Mouse (Mus musculus): ENCODE measurements around the gene Gadd45g. TPM values are rescaled to one million over a fixed set of nuclear protein-coding genes. Genes with fewer than 3 reads are reported as not detected.

Gene Gadd45g
- polyA plus RNA-seq, 1 experiment from 2014 or later, result 41.4 TPM

DNA sequence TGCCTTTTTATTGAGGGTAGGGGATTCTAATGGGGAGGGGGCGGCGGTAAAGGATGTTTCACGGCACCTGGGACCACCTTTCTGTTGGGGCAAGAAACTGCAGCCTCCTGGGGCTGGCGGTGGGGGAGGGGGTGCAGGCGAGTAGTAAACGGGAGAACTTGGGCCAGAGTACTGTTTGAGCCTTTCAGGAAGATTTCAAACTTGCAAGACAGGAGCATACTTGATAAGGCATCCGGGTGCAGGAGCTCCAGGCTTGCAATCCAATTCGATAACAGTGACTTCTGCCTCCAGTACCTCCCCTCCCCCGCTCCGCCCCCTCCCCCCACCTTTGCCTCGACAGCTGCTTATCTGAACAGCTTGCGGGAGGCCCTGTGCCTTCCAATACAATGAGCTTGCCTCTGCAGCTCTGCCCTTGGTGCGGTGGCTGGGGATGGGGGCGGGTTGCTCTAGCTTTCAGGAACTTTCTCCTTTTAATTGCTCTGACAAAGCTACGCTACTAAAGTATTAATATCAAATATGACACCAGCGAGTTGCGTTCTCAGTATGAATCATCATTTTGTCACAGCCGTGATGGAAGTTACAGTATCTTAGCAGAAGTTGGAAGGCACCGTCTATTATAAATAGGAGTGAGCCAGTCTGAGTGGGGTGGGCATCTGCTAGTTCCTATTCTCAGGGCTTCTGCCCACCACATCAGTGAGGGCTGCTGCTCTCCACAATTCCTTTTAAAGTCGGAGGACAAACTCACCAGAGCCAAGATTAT is 2.2 kb downstream of the Gadd45g start:
- under 1% methylated on average over 18 of the region's 20 CpGs for WGBS
- Histone ChIP-seq H3K4me2 (ENCODE audit: low read length) (peak overlapping the region; percentile 90), H3K27me3 (ENCODE audit: control insufficient read depth, insufficient read depth, low read length) (no peaks in the 10 kb centered on the region), H3K4me3 (ENCODE audit: control insufficient read depth in 1 of 2, insufficient read depth in 1 of 2, low read depth in 1 of 2, low read length in 2 of 2) (peak overlapping the region; percentile 77 to 90), H3K9ac (ENCODE audit: low read length) (peak overlapping the region; percentile 96), H3K9me3 (ENCODE audit: control insufficient read depth, low read length) (no peaks in the 10 kb centered on the region), H3K4me1 (ENCODE audit: control insufficient read depth in 2 of 2, insufficient read depth in 2 of 2, low read length in 2 of 2) (peaks cover 30 to 36% of the 10 kb centered on the region in 2 experiments), H3K27ac (replicated peaks in 1 of 2; ENCODE audit: control insufficient read depth in 1 of 2, insufficient read depth in 1 of 2, low read depth in 2 of 2, low read length in 2 of 2) (peak overlapping the region; percentile 90 to 97), H3K36me3 (ENCODE audit: control insufficient read depth, insufficient read depth, low read length) (no peaks in the 10 kb centered on the region; the same call in 1 of the 2 replicates)
- peak; percentile 5; the same call in 1 of the 2 replicates for ATAC-seq (ENCODE audit: insufficient number of reproducible peaks, insufficient read depth, low FRiP score, low read depth)

DNA sequence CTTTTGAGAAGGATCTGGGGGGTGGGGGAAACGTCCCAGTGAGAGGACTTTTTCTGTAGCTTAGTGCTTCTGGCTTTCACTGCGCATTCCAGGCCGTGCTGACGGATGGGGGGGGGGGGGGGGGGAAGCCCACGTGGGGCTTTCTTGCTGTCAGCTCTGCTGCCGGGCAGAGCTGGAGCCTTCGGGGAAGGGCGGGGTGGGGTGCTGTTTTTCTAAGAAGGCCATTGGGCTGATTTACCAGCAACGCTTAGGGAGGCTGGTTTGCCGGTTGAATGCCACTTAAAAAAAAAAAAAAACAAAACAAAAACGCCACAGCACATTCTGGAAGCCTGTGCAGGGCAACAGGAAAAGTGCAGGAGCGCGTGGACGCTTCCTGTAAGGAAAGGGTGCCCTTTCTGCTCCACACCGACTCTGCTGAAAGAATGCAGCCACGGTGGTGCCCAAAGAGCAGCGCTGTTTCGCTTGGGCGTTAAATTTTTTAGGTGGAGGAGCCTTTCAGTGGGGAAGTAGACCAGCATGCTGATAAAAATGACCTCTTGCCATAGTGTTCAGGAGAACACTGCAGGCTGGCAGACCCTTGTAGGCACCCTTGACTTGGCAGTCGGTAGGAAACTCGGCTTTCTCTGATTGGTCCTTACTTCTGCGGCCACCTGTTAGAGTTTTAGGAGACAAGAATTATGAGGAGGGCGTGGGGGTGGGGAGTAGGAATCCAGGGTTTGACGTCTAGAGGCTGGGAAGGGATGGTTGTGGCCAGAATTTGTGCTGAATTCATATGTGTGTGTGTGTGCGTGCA is 3.0 kb downstream of the Gadd45g start:
- WGBS, result 5% methylated on average over 25 of the region's 25 CpGs
- Histone ChIP-seq H3K36me3 (ENCODE audit: control insufficient read depth, insufficient read depth, low read length) (no peaks in the 10 kb centered on the region; the same call in 1 of the 2 replicates), H3K9ac (ENCODE audit: low read length) (peak overlapping the region; percentile 96), H3K9me3 (ENCODE audit: control insufficient read depth, low read length) (no peaks in the 10 kb centered on the region), H3K4me1 (ENCODE audit: control insufficient read depth in 2 of 2, insufficient read depth in 2 of 2, low read length in 2 of 2) (peaks cover 34 to 38% of the 10 kb centered on the region in 2 experiments), H3K4me2 (ENCODE audit: low read length) (peak overlapping the region; percentile 90), H3K27ac (replicated peaks in 1 of 2; ENCODE audit: control insufficient read depth in 1 of 2, insufficient read depth in 1 of 2, low read depth in 2 of 2, low read length in 2 of 2) (peak overlapping the region; percentile 88 to 97), H3K4me3 (ENCODE audit: control insufficient read depth in 1 of 2, insufficient read depth in 1 of 2, low read depth in 1 of 2, low read length in 2 of 2) (peak overlapping the region; percentile 77 to 90), H3K27me3 (ENCODE audit: control insufficient read depth, insufficient read depth, low read length) (no peaks in the 10 kb centered on the region)
- peak; percentile 33; the same call in 1 of the 2 replicates for ATAC-seq (ENCODE audit: insufficient number of reproducible peaks, insufficient read depth, low FRiP score, low read depth)

DNA sequence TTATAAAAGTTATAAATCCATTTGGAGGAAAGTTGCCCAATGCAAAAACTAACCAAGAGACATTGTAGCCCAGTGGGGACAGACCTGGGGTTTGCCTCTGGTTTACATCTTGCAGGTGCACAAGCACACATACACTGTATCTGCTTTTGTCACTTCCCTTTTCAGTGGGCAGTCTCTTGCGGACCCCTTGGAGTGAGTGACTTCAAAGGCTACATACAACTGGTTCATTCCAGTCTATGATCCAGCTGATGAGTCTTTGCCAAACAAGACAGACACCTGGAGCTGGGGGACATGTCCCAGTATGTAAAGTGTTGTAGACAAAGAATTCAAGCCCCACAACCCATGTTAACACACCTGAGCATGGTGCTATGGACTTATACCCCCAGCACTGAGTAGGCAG is 4.1 kb downstream of the Gadd45g start:
- H3K27ac ChIP-seq (replicated peaks in 1 of 2; ENCODE audit: control insufficient read depth in 1 of 2, insufficient read depth in 1 of 2, low read depth in 2 of 2, low read length in 2 of 2), result no peak overlapping the region
- H3K9ac ChIP-seq (ENCODE audit: low read length), result no peak overlapping the region
- H3K4me2 ChIP-seq (ENCODE audit: low read length), result no peak overlapping the region
- no peak overlapping the region for H3K4me3 ChIP-seq (ENCODE audit: control insufficient read depth in 1 of 2, insufficient read depth in 1 of 2, low read depth in 1 of 2, low read length in 2 of 2)
- 80% methylated on average over 1 of the region's 1 CpGs for WGBS
- H3K36me3 ChIP-seq (ENCODE audit: control insufficient read depth, insufficient read depth, low read length), result no peaks in the 10 kb centered on the region; the same call in 1 of the 2 replicates
- peaks cover 29 to 31% of the 10 kb centered on the region in 2 experiments for H3K4me1 ChIP-seq (ENCODE audit: control insufficient read depth in 2 of 2, insufficient read depth in 2 of 2, low read length in 2 of 2)
- H3K9me3 ChIP-seq (ENCODE audit: control insufficient read depth, low read length), result no peaks in the 10 kb centered on the region
- no peaks in the 10 kb centered on the region for H3K27me3 ChIP-seq (ENCODE audit: control insufficient read depth, insufficient read depth, low read length)
- ATAC-seq (ENCODE audit: insufficient number of reproducible peaks, insufficient read depth, low FRiP score, low read depth), result no peak

DNA sequence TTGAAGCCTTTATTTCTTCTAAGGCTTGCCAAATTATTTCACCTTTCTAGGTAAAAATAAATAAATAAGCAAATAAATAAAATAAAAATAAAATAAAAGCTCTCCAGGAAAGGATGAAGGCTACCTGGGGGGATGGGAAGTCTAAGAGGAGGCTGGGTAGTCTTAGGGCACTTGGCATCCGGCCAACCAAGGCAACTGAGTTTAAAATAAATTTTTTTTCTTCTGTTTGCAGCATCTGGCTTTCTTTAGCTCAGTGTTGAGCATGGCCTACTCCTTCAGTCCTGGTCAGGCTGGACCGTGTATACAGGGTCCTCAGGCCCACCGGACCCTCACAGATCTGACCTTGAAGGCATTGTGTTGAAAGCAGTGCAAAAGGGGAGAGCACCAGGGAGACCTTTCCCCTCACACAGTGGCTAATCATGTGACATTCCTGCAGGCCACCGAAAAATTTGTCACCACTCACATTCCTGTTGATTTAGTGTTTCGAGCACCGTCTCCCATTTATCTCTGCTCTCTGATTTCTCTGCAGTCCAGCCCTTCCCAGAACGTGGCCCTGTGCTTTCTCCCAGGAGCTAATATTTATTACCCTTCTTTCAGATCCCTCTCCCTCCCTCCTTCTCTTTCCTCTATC is 6.2 kb downstream of the Gadd45g start:
- Histone ChIP-seq H3K27ac (replicated peaks in 1 of 2; ENCODE audit: control insufficient read depth in 1 of 2, insufficient read depth in 1 of 2, low read depth in 2 of 2, low read length in 2 of 2) (peak overlapping the region; percentile 29 to 36; a peak in 3 of 4 replicates), H3K4me3 (ENCODE audit: control insufficient read depth in 1 of 2, insufficient read depth in 1 of 2, low read depth in 1 of 2, low read length in 2 of 2) (no peak overlapping the region), H3K9me3 (ENCODE audit: control insufficient read depth, low read length) (no peaks in the 10 kb centered on the region), H3K9ac (ENCODE audit: low read length) (no peak overlapping the region; the same call in 1 of the 2 replicates), H3K4me1 (ENCODE audit: control insufficient read depth in 2 of 2, insufficient read depth in 2 of 2, low read length in 2 of 2) (peaks cover 29 to 36% of the 10 kb centered on the region in 2 experiments), H3K27me3 (ENCODE audit: control insufficient read depth, insufficient read depth, low read length) (no peaks in the 10 kb centered on the region), H3K4me2 (ENCODE audit: low read length) (peak overlapping the region; percentile 4; the same call in 1 of the 2 replicates), H3K36me3 (ENCODE audit: control insufficient read depth, insufficient read depth, low read length) (no peaks in the 10 kb centered on the region; the same call in 1 of the 2 replicates)
- WGBS, result 10% methylated on average over 7 of the region's 7 CpGs
- no peak for ATAC-seq (ENCODE audit: insufficient number of reproducible peaks, insufficient read depth, low FRiP score, low read depth)

DNA sequence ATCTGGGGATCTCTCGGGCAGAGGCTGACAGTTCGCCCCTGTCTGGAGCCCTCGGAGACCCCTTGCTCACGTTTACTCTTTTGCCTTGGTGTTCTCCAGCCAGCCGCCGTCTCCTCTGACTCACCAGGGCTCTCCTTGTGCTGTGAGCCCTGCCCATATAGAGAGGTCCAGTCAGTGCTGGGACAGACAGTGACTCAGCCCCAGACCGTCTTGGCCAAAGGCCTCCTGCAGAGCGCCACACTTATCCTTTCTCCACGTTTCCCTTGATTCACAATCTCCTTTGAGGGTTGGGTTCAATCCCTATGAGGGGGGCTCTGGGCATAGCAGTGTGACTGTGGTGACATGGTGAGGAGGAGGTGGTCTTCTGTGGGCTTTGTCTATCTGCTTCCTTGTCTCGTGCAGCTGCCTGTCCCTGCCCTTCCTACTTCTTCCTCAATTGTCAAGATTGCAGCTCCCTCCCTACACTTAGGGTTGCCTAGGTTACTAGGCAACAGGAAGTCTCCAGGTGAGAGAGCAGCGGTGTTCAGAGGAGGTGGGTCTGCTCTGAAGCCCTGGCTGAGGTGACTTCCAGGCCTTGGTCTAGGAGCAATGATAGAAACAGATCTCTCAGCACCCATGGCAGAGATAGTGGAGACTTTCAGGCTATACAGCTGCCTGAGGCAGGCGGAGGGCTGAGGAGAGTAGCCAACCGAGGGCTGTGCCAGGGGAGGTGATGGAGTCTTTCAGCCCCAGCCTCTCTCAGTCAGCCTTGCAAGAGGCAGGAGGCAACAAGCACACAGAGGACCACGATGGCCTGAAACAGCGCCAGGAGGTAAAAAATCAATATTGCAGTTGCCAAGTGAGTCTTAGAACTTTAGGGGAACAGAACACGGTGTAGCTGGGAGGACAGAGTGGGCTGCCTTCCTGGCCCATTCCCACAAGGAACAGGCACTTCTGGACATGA is 7.1 kb downstream of the Gadd45g start:
- 28% methylated on average over 16 of the region's 16 CpGs for WGBS
- ATAC-seq (ENCODE audit: insufficient number of reproducible peaks, insufficient read depth, low FRiP score, low read depth), result no peak
- H3K36me3 ChIP-seq (ENCODE audit: control insufficient read depth, insufficient read depth, low read length), result no peaks in the 10 kb centered on the region
- H3K27me3 ChIP-seq (ENCODE audit: control insufficient read depth, insufficient read depth, low read length), result no peaks in the 10 kb centered on the region
- no peak overlapping the region for H3K4me3 ChIP-seq (ENCODE audit: control insufficient read depth in 1 of 2, insufficient read depth in 1 of 2, low read depth in 1 of 2, low read length in 2 of 2)
- peaks cover 32 to 36% of the 10 kb centered on the region in 2 experiments for H3K4me1 ChIP-seq (ENCODE audit: control insufficient read depth in 2 of 2, insufficient read depth in 2 of 2, low read length in 2 of 2)
- no peak overlapping the region for H3K9ac ChIP-seq (ENCODE audit: low read length)
- no peak overlapping the region for H3K27ac ChIP-seq (replicated peaks in 1 of 2; ENCODE audit: control insufficient read depth in 1 of 2, insufficient read depth in 1 of 2, low read depth in 2 of 2, low read length in 2 of 2)
- peak overlapping the region; percentile 4; the same call in 1 of the 2 replicates for H3K4me2 ChIP-seq (ENCODE audit: low read length)
- no peaks in the 10 kb centered on the region for H3K9me3 ChIP-seq (ENCODE audit: control insufficient read depth, low read length)

DNA sequence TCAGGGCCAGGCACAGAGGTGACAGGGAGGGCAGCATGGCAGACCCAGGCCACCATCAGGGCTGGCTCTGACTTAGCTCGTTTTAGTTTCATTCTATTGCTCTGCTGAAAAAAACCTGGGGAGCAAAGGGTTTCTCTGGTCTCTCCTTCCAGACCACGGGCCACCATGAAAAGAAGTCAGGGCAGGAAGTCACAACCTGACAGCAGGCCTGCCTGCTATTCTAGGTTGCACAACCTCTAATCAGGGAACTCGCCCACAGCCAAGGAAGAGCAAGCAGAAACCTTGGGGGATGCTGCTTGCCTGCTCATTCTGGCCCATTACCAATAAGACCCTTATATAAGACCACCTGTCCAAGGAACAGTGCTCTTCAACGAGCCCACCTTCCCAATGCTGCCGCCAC is 9.1 kb downstream of the Gadd45g start:
- 69% methylated on average over 5 of the region's 5 CpGs for WGBS
- H3K9ac ChIP-seq (ENCODE audit: low read length), result no peak overlapping the region
- H3K4me1 ChIP-seq (ENCODE audit: control insufficient read depth in 2 of 2, insufficient read depth in 2 of 2, low read length in 2 of 2), result peaks cover 26 to 27% of the 10 kb centered on the region in 2 experiments
- no peak overlapping the region for H3K4me2 ChIP-seq (ENCODE audit: low read length)
- ATAC-seq (ENCODE audit: insufficient number of reproducible peaks, insufficient read depth, low FRiP score, low read depth), result no peak
- no peak overlapping the region for H3K27ac ChIP-seq (replicated peaks in 1 of 2; ENCODE audit: control insufficient read depth in 1 of 2, insufficient read depth in 1 of 2, low read depth in 2 of 2, low read length in 2 of 2)
- no peak overlapping the region for H3K4me3 ChIP-seq (ENCODE audit: control insufficient read depth in 1 of 2, insufficient read depth in 1 of 2, low read depth in 1 of 2, low read length in 2 of 2)
- no peaks in the 10 kb centered on the region for H3K36me3 ChIP-seq (ENCODE audit: control insufficient read depth, insufficient read depth, low read length)
- no peaks in the 10 kb centered on the region for H3K27me3 ChIP-seq (ENCODE audit: control insufficient read depth, insufficient read depth, low read length)
- no peaks in the 10 kb centered on the region for H3K9me3 ChIP-seq (ENCODE audit: control insufficient read depth, low read length)

All from heart, embryonic 14.5 days (tissue).